Mouse (Mus musculus) spleen, adult 2 months (tissue): ENCODE measurements around the gene Map1b.

Source experiments
- CTCF ChIP-seq: fragments of 200-500 bp; IDR thresholded peaks from 2 replicates; pipeline ENCODE4 v1.5.1; 2011; ENCODE audit warnings: mild to moderate bottlenecking, inconsistent platforms; ENCODE audit not compliant: insufficient read depth, insufficient read length, insufficient replicate concordance; ENCODE audit errors: extremely low read depth
- POLR2A ChIP-seq: fragments of 200-500 bp; IDR thresholded peaks from 2 replicates; pipeline ENCODE4 v1.6.1; 2011; ENCODE audit warnings: low read depth, low read length, inconsistent platforms

DNA sequence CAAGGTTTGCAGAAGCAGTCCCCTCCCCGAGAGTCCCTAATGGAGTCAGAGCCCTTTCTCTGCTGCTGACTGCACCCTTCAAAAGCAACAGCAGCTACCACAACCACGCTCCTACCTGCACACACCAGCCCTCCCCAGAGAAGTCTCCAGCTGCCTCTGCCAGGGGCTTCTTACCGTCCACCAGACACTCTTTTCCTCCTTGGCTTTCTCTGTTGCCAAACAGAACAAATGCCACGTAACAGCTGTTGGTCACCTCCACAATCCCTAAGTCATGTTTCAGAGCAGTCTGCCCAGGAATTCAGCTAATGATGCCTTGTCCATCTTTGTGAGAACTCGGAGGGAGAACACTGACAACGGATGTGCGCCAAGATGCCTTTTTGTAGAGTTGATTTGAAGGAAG lies 69.3 kb downstream of the Map1b start:
- TF ChIP-seq CTCF (no peak), POLR2A (no peak)
